Mouse (Mus musculus) olfactory bulb, adult 2 months (tissue): ENCODE results near the gene Avp.

Source experiments
- CTCF ChIP-seq: fragments of 200-500 bp; IDR thresholded peaks from 2 replicates; pipeline ENCODE4 v1.5.1; 2012; ENCODE audit warnings: low read depth, mild to moderate bottlenecking, low read length, moderate library complexity; ENCODE audit not compliant: insufficient read depth
- POLR2A ChIP-seq: fragments of 200-500 bp; IDR thresholded peaks from 2 replicates; pipeline ENCODE4 v1.6.1; 2012; ENCODE audit warnings: mild to moderate bottlenecking, low read depth, low read length, moderate library complexity; ENCODE audit not compliant: insufficient read depth

DNA sequence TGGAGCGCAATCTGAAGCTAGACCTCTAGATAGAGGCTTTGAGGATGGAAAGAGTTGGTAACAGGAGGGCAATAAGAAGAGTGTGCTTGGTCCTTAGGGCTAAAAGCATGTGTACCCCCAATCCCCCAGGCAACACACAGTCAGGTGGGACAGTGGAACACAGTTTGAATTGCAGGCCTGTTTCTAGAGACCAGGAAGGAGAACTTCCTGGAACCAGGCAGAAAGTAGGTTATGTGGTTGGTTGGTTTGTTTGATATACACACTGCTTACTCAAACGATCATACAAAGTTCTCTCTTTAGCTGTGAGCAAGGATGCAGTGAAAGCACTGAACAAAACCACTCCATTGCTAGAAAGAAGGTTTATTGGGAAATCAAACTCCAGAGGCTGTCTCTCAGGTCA lies 50.2 kb downstream of the Avp start:
- TF ChIP-seq POLR2A = no peak
- TF ChIP-seq CTCF = no peak
